Mouse (Mus musculus): ENCODE results near the gene Galnt4.

Gene Galnt4

DNA sequence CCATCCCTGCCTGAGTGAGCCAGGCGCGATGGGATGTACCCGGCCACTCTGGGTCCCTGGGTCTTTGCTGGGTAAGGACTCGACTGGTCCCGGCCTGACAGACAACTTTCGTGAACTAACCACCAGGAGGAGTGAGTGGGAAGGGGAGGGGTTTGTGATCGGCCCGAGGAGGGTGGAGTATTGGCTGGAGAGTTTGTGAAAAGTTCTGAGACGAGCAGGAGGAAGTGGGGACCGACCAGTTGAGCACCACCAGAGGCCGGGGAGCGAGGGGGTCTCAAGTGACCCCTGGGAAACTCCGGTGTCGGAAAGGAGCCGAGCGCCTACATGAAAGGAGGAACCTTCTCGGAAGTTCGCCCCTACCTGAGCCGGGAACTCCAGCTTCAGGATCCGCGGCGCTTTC lies at the start of gene Galnt4:
Galnt4 (plus strand) TSS at position 196 of the 400 bp plus-strand sequence.
- no peak for DNase-seq

- no peak for DNase-seq
Measured at GRCm38 (mm10) chr10:99060588-99060987, 47.4 kb upstream of the Galnt4 start.

GRCm38 (mm10) chr10:99061418-99061817 lies 46.5 kb upstream of the Galnt4 start:
- no peak for DNase-seq

DNA sequence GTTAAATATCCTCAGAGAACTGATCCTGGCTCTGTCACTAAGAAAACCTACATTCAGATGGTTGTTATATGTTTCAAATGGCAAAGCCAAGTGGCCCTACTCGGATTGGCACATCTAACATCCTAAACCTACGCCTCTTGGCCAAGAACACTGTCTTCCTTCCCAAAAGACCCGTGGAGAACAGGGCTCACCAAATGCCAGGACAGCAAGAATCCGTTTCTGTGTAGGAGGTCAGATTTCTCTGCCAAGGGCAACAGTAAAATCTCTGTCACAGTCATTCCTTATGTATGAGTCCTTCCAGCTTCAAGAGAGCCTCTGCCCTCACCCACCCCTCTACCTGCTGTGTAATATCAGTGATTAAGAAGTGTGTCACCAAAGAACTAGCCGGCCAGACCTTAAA lies 45.4 kb upstream of the Galnt4 start:
- DNase-seq, result peak; percentile 47

DNA sequence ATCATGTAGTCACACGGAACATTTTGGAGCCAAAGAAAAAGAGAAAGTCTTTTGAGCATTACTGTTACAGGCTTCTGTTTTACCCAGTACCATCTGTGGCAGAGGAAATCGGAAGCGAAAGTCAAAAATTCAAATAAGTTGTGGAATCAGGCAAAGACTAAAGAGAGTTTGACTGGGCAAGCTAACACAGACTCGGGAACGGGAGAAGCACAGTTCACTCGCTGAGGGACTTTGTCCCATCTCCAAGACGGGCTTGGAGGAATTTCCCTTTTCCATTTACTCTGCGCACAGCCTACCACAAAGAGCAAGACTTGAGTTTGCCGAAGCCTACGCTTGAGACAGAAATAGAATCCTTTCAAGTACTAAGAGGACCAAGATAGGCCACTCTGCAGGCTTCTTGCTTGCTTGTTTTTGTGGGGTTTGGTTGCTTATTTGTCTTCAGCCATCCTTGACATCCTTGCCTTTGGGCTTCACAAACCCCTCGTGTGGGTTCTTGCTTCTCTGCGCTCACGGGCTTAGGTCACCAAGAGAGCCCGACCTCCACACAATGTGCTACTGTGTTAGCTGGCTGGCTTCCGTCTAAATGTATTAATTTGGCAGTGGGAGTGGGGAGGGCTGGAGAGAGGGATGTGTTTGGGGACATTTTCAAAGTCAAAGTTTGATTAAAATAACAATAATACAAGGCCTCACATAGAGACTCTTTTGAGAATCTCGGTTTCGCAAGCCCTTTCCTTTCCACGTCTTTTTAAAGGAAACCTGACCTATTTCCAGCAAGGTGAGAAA lies 31.7 kb upstream of the Galnt4 start:
- no peak for DNase-seq

- no peak for DNase-seq
Measured at GRCm38 (mm10) chr10:99078621-99079020, 29.3 kb upstream of the Galnt4 start.

DNA sequence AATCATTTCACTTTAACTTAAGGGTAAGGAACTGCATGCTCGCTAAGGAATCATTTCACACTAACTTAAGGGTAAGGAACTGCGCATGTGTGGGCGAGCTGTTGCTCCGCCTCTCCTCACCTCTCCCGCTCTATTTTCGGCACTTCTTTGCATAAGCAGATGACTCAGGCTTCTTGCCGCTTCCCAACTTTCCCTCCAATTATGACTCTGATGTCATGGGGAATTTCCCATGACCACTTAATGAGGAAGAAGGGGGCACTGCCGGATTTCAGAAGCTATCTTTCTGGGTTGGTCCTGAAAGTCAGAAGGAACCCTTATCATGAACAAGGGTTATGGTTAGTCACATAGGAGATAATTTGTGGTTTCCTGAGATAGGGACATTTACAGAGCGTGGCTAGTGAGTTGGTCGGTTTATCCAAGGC lies 26.4 kb upstream of the Galnt4 start:
- no peak for DNase-seq

DNA sequence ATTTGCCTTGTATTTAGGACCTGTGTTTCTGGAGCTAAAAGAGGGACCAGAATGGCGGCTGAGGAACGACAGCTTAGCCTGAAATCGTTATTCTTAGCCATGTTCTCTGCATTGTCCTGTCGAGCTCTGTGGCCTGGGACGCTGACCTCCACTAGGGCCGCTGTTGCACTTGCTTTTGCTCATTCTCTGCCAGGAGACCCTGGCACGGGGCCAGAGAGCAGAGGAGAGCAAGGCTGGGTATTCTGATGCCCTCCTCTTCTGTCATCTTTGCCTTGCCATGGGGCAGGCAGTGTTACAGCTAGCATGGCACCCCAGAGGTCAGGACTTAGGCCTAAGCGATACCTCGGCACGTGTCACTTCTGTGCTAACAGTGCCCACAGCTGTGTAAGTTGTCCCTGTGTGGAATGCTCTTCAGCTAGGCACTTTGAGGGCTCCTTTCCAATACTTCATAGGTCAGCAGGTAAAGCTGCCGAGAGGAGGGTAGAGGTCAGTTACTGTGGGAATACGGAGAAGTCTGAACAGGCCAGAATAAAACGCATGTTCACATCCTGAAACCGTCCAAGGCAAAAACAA lies 24.4 kb upstream of the Galnt4 start:
- no peak for DNase-seq

GRCm38 (mm10) chr10:99084397-99085239 lies 23.3 kb upstream of the Galnt4 start:
- peak; percentile 88 for DNase-seq

- no peak for DNase-seq
Measured at GRCm38 (mm10) chr10:99085240-99085587, 22.7 kb upstream of the Galnt4 start.

DNA sequence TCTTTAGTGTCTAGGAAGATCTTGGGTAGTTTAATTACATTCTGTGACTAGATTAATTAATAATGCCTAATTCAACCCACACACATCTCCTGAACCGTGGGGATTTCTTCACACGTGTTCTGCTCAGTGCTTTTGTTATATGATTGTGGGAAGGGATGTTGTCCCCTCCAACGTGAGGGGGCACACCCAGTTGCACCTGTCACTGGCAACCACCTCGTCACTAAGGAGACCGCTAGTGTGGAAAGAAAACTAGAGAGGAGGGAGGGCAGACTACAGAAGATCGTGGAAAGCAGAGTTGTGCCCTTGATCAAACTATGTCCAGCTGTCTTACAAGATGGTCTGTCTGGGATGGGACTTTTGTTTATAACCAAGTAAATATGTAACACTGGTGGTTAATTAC lies 21.9 kb upstream of the Galnt4 start:
- DNase-seq, result no peak

DNA sequence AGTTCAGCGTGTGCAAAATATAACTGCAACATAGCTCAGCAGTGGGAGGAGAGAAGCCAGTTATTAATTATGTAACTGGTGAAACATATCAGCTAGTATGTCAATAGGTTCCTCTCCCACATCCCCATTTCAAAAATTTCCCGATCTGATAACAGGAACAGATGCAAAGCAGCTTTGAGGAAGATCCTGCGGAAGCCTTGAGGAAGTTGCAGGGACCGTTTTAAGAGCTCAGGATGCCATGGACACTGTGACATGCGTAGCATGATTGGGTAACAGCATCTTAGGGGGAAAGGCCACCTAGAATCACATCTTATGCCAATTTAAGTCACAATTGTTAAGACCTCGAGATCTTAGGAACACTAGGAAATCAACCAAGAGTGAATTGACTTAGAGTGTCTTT lies 18.1 kb upstream of the Galnt4 start:
- DNase-seq, result no peak

DNA sequence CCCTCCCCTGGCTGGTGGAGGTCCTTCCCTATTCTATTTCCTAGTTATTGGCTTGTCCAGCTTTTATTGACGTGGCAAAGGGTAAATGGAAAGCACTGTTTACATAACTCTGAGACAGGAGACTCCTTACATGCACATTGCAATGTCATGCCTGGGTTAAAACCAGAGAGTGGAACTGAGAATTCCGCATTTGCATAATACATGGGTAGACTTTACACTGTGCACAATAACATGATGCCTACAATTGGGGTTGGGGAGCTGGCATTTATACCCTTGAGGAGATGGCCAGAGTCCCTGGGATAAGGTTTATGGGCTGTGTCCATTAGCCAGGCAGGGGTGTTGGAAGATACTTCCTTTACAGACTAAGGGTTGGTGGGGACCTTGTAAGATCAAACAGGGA lies 14.6 kb upstream of the Galnt4 start:
- no peak for DNase-seq

DNA sequence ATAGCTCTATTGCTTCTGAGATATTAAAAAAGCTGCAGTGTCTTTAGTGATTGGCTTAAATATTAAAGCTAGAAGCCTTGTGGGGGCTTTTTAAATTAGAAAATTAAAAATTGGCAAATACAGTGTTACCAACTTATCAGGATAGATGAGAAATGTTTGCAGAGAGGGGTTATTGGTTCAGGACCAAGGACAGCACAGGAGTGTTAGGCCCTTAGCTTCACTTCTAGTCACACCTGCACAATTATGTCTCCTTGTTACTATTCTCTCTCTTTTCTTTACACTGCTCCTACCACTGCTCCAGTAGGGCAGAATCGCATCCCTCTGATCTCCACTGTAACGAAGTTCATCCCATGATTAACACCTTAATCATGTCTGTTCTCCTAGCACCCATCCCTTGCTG lies 12.8 kb upstream of the Galnt4 start:
- no peak for DNase-seq

DNA sequence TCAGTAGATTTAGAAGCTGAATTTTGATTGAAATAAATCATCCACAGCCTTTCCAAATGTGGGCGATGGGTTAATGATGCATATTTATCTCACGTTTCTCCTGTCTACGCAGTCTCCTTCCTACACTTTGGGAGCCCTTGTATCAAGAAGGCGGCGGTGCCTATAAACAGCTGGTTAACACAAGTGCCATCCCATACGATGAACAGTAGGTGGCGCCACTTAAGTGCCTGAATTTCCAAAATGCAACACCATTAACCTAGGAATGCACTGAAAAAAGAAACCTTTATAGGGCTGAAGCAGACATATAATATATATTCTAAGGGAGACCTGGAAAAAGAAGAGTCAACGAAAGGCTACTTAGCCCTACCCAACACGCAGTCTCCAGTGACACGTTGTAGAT lies 10.6 kb upstream of the Galnt4 start:
- DNase-seq, result peak; percentile 46

- DNase-seq, result peak; percentile 17
Measured at GRCm38 (mm10) chr10:99105522-99105921, 2.4 kb upstream of the Galnt4 start.

DNA sequence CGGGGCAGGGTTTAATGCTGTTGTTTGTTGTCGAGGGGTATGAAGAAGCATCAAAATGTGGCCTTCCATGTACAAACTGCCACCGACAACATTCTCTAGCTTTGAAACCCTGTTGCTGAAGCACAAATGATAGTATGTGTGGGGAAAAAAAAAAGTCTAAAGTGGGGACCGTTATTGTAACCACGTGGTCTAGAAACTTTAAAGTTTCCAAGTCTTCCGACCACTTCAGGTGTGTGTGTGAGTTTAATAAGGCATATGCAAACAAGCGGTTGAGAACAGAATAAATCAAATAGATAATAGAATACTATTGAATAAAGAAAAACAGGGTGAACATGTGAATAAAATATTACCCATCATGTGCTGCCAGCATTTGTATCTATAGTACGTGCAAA lies 1.7 kb upstream of the Galnt4 start:
- no peak for DNase-seq

DNA sequence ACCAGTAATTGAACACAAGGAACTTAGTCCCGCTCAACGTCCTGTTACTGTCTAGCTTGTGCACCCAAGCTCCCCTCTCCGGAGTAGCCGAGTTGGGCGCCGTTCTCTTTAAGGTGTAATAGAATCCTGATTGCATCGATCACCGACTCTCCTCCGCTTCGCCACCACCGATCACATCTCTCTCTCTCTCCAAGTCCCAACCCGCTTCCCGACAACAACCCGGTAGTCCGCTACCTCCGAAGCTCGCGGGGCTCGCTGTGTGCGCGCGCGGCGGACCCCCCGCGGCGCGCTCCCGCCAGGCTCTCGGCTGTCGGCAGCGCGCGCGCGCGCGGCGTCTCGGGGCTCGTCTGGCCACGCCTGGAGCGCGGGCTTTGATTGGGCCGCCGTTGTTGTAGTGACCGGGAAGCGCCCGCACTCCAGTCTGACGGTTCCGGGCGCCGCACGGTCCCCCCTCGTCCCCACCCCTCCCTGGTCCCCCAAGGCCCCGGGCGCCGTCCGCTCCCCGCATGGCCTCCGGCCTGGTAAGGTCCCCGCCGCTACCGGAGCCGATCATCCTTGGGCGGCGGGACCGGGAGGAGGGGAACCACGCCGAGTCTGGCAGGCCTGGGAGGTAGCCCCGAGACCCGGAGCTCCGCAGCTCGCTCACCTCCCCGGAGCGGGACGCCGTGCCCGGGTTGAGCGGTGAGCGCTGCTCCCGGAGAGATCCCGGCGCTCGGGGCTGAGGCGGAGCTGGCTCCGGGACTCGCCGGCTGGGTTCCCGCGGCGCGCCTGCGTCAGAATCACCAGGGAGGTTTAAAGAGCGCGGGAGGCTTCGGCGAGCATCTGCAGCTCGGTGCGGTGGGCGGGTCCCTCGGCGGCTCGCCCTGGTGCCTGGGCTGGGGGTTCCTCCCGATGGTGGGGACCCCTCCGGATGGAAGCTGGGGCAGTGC lies 992 bp upstream of the Galnt4 start, which contains the start of gene Poc1b:
Poc1b (plus strand) TSS at position 334 of the 929 bp plus-strand sequence.
- peak; percentile 82 for DNase-seq

GRCm38 (mm10) chr10:99108431-99108982 lies 548 bp downstream of the Galnt4 start:
- no peak for DNase-seq

- no peak for DNase-seq
Measured at GRCm38 (mm10) chr10:99113533-99113932, 5.6 kb downstream of the Galnt4 start.

- no peak for DNase-seq
Measured at GRCm38 (mm10) chr10:99114295-99114694, 6.3 kb downstream of the Galnt4 start.
